Mouse (Mus musculus) megakaryocyte, embryonic 14.5 days (primary cell): ENCODE measurements around the gene Sdc3.

ENCODE experiments used
- FLI1 ChIP-seq: IDR thresholded peaks from 2 replicates; pipeline ENCODE4 v1.6.1; 2012; ENCODE audit warnings: low read length, inconsistent platforms, mixed read lengths
- GATA1 ChIP-seq: IDR thresholded peaks from 3 replicates; pipeline ENCODE4 v1.6.1; 2012; ENCODE audit warnings: mixed read lengths, low read length, inconsistent platforms, borderline replicate concordance

DNA sequence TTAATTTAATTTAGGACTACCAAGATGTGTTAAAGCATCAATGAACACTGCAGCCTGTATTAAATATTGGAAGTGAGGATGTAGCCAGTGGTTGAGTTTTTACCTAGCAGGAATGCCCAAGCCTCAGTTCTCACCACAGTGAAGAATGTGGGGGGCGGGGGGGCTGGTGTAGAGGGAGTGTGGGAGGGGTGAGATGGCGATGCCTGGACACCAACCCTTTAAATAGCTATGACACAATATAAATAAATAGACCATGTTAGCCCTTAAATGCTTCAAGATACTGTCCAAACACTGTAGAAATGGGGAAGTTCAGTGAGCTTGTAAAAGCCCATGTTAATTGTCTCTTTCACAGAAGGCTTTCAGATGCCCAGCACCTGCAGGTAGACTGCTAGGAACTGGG is 32.5 kb upstream of the Sdc3 start:
- TF ChIP-seq GATA1 (no peak), FLI1 (no peak)
